Mouse (Mus musculus): ENCODE results near the gene Grb14. TPM values are rescaled to one million over a fixed set of nuclear protein-coding genes. Genes with fewer than 3 reads are reported as not detected.

The Grb14 gene
- not detected in 2 replicates for total RNA-seq (2015; ENCODE audit: low replicate concordance)
- 0.70 and 1.2 TPM in 2 replicates for total RNA-seq (2017; ENCODE audit: low replicate concordance)

GRCm38 (mm10) chr2:65024887-65025286 lies at the start of gene Grb14:
TSS of gene Grb14 (minus strand) at chr2:65024987.
- ATAC-seq (replicated peaks; ENCODE audit: low FRiP score, poor library complexity, severe bottlenecking), result no peak

- ATAC-seq (replicated peaks; ENCODE audit: low FRiP score, poor library complexity, severe bottlenecking), result no peak
Measured at GRCm38 (mm10) chr2:65072205-65072604, 47.4 kb upstream of the Grb14 start.

GRCm38 (mm10) chr2:65053764-65054163 lies 29.0 kb upstream of the Grb14 start:
- no peak for ATAC-seq (replicated peaks; ENCODE audit: low FRiP score, poor library complexity, severe bottlenecking)

GRCm38 (mm10) chr2:65052191-65053012 lies 27.6 kb upstream of the Grb14 start:
- no peak for ATAC-seq (replicated peaks; ENCODE audit: low FRiP score, poor library complexity, severe bottlenecking)

- ATAC-seq (replicated peaks; ENCODE audit: low FRiP score, poor library complexity, severe bottlenecking), result no peak
Measured at GRCm38 (mm10) chr2:65050776-65051175, 26.0 kb upstream of the Grb14 start.

- ATAC-seq (replicated peaks; ENCODE audit: low FRiP score, poor library complexity, severe bottlenecking), result no peak
Measured at GRCm38 (mm10) chr2:65048234-65049017, 23.6 kb upstream of the Grb14 start.

GRCm38 (mm10) chr2:65038164-65038563 lies 13.4 kb upstream of the Grb14 start:
- no peak for ATAC-seq (replicated peaks; ENCODE audit: low FRiP score, poor library complexity, severe bottlenecking)

GRCm38 (mm10) chr2:65037546-65037945 lies 12.8 kb upstream of the Grb14 start:
- ATAC-seq (replicated peaks; ENCODE audit: low FRiP score, poor library complexity, severe bottlenecking), result no peak

- ATAC-seq (replicated peaks; ENCODE audit: low FRiP score, poor library complexity, severe bottlenecking), result no peak
Measured at GRCm38 (mm10) chr2:65022363-65023240, 2.2 kb downstream of the Grb14 start.

- ATAC-seq (replicated peaks; ENCODE audit: low FRiP score, poor library complexity, severe bottlenecking), result no peak
Measured at GRCm38 (mm10) chr2:65021691-65022362, 3.0 kb downstream of the Grb14 start.

- no peak for ATAC-seq (replicated peaks; ENCODE audit: low FRiP score, poor library complexity, severe bottlenecking)
Measured at GRCm38 (mm10) chr2:65017375-65017774, 7.4 kb downstream of the Grb14 start.

- ATAC-seq (replicated peaks; ENCODE audit: low FRiP score, poor library complexity, severe bottlenecking), result no peak
Measured at GRCm38 (mm10) chr2:65014552-65014951, 10.2 kb downstream of the Grb14 start.

GRCm38 (mm10) chr2:65010105-65010504 lies 14.7 kb downstream of the Grb14 start:
- no peak for ATAC-seq (replicated peaks; ENCODE audit: low FRiP score, poor library complexity, severe bottlenecking)

- no peak for ATAC-seq (replicated peaks; ENCODE audit: low FRiP score, poor library complexity, severe bottlenecking)
Measured at GRCm38 (mm10) chr2:65007396-65007795, 17.4 kb downstream of the Grb14 start.

- no peak for ATAC-seq (replicated peaks; ENCODE audit: low FRiP score, poor library complexity, severe bottlenecking)
Measured at GRCm38 (mm10) chr2:65005044-65005443, 19.7 kb downstream of the Grb14 start.

- no peak for ATAC-seq (replicated peaks; ENCODE audit: low FRiP score, poor library complexity, severe bottlenecking)
Measured at GRCm38 (mm10) chr2:65003433-65003832, 21.4 kb downstream of the Grb14 start.

GRCm38 (mm10) chr2:65002631-65003030 lies 22.2 kb downstream of the Grb14 start:
- no peak for ATAC-seq (replicated peaks; ENCODE audit: low FRiP score, poor library complexity, severe bottlenecking)

GRCm38 (mm10) chr2:64995048-64995447 lies 29.7 kb downstream of the Grb14 start:
- no peak for ATAC-seq (replicated peaks; ENCODE audit: low FRiP score, poor library complexity, severe bottlenecking)

GRCm38 (mm10) chr2:64989426-64990187 lies 35.2 kb downstream of the Grb14 start:
- ATAC-seq (replicated peaks; ENCODE audit: low FRiP score, poor library complexity, severe bottlenecking), result no peak

Data from erythroblast, adult 5-6 weeks (primary cell).